Mouse (Mus musculus) neutrophil, adult 5-6 weeks (primary cell): Measurements from ENCODE around the gene Ifnl2. TPM values are rescaled to one million over a fixed set of nuclear protein-coding genes. Genes with fewer than 3 reads are reported as not detected.
"Not testable (repeated sequence)": the region's sequence is repeated elsewhere in the genome, so short reads cannot be mapped to it uniquely, and the experiment has no call there.

Experiments used
- ATAC-seq: fragments of 151-379, 151-347 bp; 2 replicates; pipeline ENCODE4 v1.8.0; 2017; ENCODE audit warnings: mild to moderate bottlenecking, moderate TSS enrichment; ENCODE audit not compliant: insufficient number of reproducible peaks, poor library complexity, low FRiP score, severe bottlenecking; ENCODE audit errors: extremely low read depth
- total RNA-seq: library from RNA; stranded (forward); fragments of 200-1000 nt; gene quantifications from 2 replicates; pipeline ENCODE4 v1.2.3, GENCODE M21; 2017

Gene Ifnl2
- not detected in 2 replicates for total RNA-seq

DNA sequence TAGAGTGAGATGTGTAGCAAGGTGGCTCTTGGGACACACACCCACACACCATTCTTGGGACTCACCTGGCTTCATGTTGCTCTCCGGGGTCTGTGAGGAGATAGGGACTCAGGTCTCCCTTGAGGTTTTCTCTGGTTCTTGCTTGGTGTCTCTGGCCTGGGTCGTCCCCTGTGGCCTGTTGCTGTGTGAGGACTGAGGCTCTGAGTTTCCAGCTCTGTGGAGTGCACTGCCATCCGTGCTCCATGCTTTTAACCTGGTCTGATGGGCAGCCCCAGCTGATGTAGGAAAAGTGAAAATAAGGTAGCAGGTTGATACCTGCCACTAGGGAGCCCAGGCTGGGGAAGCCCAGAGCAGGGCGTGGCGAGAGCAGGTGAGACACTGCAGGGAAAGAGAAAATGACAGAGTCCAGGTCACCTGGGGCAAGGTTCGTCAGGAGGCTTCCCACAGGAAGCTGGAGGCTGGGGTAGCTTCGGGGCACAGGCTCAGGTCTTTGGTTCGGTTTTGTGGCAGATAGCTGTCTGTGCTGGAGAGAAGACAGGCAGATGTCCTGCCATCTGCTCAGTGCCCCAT lies at the start of gene Ifnl2:
Ifnl2 (minus strand) TSS at position 51 of the 570 bp plus-strand sequence.
- ATAC-seq: 0 out of 2 replicates have a peak, but pooled peaks have one; percentile 10

DNA sequence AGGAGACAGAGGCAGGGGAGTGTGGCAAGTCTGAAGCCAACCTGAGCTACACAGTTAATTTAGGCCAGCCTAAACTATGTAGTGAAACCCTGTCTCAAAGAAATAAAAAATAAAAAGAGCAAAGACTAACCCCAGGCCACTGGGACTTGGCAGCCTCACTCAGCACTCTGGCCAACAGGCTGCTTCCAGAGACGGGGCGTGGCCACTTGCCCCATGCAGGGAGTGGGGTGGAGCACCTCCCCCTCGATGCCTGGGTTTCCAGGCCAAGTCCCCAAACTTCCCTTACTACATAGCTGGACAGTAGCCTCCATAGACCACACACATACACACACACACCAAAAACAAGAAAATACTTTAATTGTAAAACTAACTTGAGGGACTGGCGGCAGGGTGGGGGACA lies 48.2 kb upstream of the Ifnl2 start:
- no peak for ATAC-seq

DNA sequence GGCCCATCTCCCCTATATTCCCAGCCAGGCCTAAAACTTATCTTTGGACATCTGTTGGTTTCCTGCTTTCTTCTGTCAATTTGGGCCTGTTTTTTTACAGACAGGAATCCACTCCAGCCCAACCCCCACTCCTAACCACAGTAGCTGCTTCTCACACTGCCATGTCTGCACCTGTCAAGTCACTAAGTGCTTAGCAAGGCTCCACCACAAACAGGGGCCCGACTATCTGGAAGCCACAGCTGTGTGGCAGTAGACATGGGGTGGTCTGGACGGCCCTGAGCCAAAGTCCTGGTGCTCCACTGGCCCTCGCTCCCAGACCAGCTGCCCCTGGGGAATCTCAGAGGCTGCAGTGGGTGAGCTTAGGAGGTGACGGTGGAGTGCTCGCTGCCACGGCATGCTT lies 47.5 kb upstream of the Ifnl2 start:
- no peak for ATAC-seq

DNA sequence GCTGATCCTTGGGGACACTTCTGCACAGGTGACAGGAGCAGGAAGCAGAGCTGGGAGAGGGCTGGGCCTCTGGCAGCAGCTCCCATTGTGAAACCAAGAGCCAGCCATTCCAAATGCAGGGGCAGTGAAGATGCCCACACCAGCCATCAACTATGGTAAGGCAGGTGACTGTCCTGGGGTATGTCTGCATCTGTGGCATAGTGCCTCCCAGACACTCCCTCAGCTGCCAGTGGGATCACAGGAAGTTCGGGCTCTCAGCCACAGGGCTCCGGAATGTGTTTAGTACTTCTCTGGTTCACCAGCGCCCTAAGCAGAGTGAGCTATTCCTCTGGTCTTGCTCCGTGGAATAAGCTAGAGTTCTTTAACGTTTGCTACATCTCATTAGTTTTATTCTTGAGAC lies 46.8 kb upstream of the Ifnl2 start:
- ATAC-seq: no peak

DNA sequence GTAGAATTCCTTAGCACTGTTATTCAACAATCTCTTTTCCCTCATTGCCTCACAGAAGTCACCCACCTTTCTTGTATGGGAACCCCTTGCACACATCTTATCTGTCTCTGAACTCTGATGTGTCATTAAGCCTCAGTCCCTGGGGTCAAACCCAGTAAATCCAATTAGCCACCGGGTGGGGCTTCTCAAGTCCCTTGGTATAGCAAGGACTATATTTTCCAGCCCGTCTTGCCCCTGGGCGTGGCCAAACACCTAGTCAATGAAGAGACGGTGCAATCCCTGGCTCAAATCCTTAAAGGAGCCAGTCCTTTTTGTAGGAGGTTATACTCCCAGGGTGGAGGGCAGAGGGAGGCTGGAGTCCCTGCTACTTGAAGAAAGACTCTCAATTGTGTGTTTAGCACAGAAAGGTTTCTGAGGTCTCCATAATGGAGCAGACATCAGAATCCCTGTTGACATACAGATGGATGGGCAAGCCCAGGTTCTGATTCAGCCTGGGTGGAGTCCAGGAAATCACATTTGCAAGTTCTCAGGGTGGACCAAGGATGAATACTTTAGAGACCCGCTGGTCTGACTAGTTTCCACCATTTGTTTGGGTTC lies 45.8 kb upstream of the Ifnl2 start:
- ATAC-seq: no peak

DNA sequence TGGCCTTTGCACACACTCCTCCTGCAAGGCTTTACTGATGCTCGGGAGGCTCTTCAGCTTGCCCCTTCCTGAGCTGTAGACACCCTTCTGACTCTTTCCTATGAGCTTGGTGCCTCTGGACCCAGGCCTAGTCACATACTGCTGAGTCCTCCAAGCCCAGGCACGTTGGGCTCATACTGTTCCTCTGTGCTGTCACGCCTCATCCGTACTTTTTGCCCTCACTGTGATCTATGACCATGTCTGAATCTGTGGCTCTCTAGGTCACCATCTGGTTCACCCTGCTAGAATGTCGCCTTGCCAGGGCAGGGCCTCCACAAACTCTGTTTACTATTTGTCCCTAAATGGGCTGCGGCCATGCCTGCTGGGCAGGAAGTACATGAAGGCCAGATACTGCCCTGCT lies 42.8 kb upstream of the Ifnl2 start:
- ATAC-seq: no peak

DNA sequence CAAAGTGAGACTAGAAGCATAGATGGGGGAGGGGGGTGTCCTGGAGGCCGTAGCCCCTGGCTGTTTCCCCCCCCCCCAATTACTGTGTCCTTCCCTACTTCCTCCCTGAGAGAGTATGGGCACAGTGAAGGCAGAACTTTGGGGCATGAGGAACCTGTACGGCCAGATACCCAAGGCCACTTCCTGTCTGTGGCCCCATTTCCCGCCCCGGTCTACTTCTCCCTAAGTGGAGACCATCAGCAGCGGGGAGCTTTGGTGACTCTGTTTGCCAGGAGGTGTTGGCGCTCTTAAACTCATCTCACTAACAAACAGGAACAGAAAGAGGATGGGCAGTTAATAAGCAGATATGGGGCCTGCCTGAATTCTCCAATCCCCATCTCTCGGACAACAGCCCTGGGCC lies 37.4 kb upstream of the Ifnl2 start:
- peak; percentile 45; the same call in 1 of the 2 replicates for ATAC-seq

DNA sequence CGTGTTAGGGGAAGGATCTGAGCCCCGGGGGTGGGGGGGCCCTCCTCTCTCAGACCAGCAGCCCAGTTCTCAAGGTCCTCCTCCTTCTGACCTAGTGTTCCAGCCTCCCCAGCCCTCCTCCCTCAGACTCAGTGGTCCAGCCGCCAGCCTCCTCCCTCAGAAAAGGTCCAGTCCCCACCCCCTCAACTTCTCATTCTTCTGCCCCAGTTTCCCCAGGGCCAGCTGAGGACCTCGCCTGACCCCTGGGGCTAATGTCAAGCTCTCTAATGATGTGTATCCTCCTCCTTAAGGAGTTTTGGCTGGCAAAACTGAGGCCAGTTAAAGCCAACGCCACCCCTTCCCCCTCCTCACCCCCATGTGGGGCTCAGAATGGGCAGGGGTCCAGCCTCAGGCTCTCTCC lies 36.9 kb upstream of the Ifnl2 start, which contains the start of gene Nccrp1:
Nccrp1 (minus strand) TSS at position 101 of the 400 bp plus-strand sequence.
- ATAC-seq: no peak

DNA sequence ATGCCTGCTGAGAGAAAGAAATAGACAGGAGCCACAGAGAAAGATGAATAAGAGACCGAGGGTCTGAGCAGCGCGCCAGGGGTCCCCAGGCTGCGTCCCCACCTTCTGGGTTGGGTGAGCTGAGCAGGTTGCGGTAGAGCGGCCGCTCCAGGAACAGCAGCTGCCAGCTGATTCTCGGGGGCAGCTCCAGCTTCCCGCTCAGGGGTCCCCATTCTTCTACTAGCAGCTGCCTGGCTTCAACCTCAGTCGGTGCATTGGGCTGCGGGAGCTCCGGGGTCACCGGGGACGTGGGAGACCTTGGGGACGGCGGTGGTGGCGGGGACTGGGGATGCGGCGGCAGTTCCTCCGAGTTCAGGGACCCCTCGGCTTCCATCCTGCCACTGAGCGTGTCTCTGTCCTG lies 36.4 kb upstream of the Ifnl2 start:
- no peak for ATAC-seq

DNA sequence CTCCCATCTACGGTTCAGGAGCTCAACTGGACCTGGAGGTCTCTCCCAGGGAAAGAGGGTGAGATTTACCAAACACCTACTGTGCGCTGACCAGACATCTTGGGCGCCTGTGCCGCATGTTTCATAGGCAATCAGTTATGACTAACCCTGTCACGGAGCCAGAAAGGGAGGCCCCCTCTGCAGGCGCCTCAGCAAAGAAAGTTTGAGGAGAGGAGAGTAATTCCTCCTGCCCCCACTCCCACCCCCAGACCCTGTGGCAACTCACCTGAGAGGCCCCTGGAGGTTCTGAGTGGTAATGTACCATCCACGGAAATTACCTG lies 35.6 kb upstream of the Ifnl2 start:
- ATAC-seq: no peak

DNA sequence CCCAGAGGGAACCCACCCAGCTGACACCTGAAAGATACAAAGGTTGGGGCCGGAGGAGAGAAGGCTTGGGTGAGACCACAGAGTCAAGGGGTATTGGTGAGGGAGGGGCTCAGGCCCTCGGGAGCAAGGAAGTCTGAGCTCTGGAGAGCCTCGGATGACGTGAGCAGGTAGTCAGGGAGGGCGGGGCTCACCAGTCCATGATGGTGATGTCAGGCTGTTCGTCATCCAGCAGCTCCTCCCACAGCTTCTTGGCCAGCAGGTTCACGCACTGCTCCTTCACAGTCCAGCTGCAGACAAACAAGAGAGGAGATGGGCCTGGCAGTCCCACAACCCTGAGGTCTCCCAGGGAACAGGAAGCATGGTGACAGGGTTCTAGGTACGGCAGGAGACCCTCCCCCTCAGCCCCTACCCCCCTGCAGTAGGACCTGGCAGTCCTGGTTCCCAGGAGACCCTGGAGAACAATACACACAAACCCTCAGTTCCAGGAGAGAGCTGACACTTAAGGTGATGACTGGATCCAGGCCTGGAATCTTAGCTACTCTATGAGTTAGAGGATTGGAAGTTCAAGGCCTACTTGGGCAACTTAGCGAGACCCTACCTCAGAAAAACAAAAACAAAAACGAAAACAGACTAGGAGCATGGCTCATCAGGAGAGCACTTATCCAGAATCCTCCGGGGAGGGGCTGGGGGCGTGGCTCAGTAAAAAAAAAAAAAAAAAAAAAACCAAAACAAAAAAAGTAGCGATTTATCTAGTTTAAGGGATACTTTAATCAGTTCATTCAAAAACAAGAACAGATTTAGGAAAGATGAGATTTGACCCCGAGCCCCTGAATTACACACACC lies 35.0 kb upstream of the Ifnl2 start:
- ATAC-seq: no peak

DNA sequence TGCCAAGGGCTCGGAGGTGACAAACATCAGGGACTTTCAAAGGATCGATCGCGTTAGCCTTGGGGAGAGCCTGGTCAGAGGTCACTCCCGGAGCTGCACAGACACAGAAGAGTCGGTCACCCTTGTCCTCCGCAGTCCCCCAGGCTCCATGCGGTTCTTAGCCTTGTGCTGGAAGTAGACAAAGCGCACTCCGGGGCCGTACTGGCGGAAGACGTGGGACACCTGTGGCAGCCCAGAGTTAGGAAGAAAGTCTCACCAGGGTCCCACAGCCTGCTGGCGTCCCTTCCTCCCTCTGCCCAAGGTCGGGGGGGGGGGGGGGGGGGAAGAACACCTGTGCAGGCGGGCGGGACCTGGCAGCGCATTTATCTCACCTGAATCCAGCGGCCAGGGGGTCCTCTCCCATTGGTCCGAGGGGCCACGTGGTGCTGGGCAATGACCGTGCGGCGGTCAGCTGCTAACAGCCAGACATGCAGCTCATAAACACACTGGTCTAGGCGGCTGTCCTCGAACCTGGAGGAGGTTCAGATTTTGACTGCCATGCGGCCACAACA lies 33.9 kb upstream of the Ifnl2 start:
- ATAC-seq: no peak

DNA sequence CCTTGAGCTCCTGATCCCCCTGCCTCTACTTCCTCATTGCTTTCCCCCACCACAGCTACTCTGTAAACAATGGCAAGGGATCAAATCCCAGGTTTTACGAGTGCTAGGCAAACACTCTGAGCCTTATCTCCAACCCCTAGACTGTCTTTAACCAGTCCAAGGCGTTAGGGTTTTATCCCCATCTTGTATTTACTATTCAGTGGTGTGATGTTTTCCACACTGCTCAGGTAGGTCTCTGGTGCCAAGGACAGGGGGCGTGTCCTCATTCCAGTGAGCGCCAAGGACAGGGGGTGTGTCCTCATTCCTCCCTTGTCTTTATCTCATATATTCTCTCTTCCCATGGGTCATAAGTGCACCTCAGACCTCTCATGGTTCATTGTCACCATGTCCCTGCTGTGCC lies 30.3 kb upstream of the Ifnl2 start, which contains the start of gene Sycn:
Sycn (plus strand) TSS at position 360 of the 400 bp plus-strand sequence.
- no peak for ATAC-seq

DNA sequence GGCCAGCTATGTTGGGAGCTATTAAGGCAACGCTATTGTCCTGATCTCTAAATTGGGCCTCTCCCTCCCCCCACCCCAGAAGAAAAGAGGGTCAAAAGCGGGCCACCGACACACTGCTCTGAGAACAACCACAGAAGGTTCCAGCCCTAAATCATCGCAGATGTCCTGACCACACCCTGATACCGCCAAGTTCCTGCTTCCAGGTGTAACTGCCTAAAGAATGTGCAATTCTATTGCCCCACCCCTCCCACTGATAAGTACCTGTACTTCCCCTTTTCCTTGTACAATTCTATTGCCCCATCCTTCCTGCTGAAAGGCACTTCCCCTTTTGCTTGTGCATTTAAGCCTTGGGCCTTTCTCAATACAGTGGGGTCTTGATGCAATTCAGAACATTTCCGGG lies 28.6 kb upstream of the Ifnl2 start:
- not testable (repeated sequence) for ATAC-seq

DNA sequence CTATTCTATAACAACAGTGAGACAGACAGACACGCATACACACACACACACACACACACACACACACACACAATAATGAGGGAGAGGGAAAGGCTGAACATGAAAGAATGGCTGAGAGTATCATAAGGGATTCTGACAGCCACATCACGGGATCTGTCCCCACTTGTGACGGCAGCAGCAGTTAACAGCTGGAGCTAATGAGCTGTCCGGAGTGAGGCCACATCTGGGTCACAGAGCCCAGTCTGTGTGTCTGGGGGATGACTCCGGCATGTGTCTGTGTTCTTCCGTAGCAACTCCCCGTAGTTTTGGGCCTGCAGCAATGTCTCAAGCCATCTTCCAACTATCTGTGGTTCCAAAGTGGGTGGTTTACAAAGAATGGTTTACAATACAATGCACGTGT lies 21.8 kb upstream of the Ifnl2 start:
- no peak for ATAC-seq

DNA sequence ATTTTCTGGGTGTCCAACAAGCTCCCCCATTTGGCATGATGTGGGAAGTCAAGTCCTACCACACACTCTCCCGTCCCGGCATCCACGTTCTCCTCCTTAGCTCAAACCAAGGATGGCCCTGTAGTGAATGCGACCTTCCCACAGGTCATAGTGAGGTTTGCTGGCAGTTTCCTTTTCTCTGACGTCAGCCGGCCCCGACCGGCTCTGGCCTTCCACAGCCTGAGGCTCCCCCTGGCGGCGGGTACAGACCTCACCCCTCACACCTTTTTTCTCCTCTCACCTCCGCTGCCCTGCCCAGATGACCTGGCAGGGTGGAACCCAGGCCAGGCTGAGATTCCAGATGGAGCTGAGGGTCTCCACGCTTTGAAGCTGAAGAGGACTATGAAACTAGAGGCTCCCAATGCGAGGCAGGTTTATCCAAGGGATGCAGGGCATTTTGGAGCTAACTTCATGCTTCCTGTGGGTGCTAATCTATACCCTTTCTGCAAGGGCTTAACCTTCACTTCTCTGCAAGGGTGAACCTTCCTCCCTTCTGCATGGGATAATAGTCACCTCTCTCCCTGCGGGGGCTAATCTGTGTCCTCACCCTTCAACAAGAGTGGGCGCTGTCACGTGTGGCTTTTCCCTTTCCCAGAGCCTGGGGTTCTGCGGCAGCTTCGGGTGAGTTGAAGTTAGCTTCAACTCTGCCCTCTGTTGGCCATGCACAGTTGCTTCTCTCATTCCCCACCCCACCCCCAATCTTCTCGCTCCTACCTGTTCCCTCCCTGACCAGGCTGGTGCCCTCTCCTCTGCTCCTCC lies 17.9 kb upstream of the Ifnl2 start:
- ATAC-seq: peak; percentile 88

DNA sequence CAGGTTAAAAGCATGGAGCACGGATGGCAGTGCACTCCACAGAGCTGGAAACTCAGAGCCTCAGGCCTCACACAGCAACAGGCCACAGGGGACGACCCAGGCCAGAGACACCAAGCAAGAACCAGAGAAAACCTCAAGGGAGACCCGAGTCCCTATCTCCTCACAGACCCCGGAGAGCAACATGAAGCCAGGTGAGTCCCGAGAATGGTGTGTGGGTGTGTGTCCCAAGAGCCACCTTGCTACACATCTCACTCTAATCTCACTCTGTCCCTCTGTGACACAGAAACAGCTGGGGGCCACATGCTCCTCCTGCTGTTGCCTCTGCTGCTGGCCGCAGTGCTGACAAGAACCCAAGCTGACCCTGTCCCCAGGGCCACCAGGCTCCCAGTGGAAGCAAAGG lies 12.3 kb upstream of the Ifnl2 start, which contains the start of gene Ifnl3:
Ifnl3 (plus strand) TSS at position 301 of the 400 bp plus-strand sequence.
- not testable (repeated sequence) for ATAC-seq

DNA sequence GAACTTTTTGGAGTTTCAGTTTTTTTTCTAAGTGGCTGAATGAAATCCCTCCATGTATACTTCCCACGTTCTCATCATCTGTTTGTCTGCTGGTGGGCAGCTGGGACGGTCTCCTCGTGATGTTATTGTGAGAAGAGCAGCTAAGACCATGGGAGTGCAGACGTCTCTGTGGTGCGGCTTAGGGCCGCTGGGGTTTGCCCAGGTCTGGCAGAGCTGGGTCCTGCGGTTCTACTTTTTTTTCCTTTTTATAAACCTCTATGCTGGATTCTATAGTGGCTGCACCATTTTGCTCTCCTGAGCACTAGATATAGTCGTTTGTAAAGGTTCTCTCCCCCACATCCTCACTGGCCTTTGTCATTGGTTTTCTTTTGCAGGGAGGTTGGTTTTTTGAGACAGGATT lies 1.2 kb upstream of the Ifnl2 start:
- ATAC-seq: no peak

DNA sequence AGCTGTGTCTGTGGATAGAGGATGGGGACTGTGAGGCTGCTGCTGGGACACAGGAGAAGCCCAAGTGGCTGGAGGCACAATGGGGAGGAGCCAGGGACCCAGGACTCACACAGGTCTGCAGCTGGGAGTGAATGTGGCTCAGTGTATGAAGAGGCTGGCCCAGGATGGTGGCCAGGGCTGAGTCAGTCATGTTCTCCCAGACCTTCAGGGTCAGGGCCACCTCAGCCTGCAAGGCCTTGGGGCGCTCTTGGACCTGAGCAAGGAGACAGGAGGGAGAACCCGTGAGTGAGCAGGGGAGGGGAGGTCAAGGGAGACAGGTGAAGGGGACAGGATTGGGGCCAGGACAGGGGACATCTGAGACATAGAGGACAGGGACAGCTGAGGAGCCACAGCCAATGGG lies 1.1 kb downstream of the Ifnl2 start:
- not testable (repeated sequence) for ATAC-seq
